Mouse (Mus musculus) lung, postnatal 0 days (tissue): Measurements from ENCODE around the gene Zbtb37. TPM values are rescaled to one million over a fixed set of nuclear protein-coding genes. Genes with fewer than 3 reads are reported as not detected.

ENCODE experiments used
- ATAC-seq: fragments of 200-750 bp; cut with Nextera tagmentation; 2 replicates; pipeline ENCODE4 v1.8.0; 2017; ENCODE audit warnings: moderate library complexity
- DNase-seq: peaks from one replicate; pipeline ENCODE4 v3.0.0-alpha.2; 2016; ENCODE audit warnings: low spot score
- H3K27ac ChIP-seq: fragments of 300-500 bp; sonication (generic); 2 replicates; pipeline ENCODE4 v1.5.1; 2014; ENCODE audit warnings: antibody characterized with exemption, mild to moderate bottlenecking, low read length, mixed read lengths
- H3K27me3 ChIP-seq: fragments of 300-500 bp; sonication (generic); replicated peaks from 2 replicates; pipeline ENCODE4 v1.6.1; 2014; ENCODE audit warnings: low read length, mixed read lengths; ENCODE audit not compliant: insufficient read depth
- H3K36me3 ChIP-seq: fragments of 300-500 bp; sonication (generic); 2 replicates; pipeline ENCODE4 v1.6.1; 2014; ENCODE audit warnings: low read length, mixed read lengths; ENCODE audit not compliant: insufficient read depth
- H3K4me1 ChIP-seq: fragments of 300-500 bp; sonication (generic); 2 replicates; pipeline ENCODE4 v1.6.1; 2014; ENCODE audit warnings: antibody characterized with exemption, low read depth, low read length, mixed read lengths; ENCODE audit not compliant: insufficient read depth
- H3K4me2 ChIP-seq: fragments of 300-500 bp; sonication (generic); replicated peaks from 2 replicates; pipeline ENCODE4 v1.6.1; 2014; ENCODE audit warnings: low read depth, mild to moderate bottlenecking, low read length, moderate library complexity, mixed read lengths
- H3K4me3 ChIP-seq: fragments of 300-500 bp; sonication (generic); 2 replicates; pipeline ENCODE4 v1.5.1; 2014; ENCODE audit warnings: low read depth, low read length
- H3K9ac ChIP-seq: fragments of 300-500 bp; sonication (generic); replicated peaks from 2 replicates; pipeline ENCODE4 v1.6.1; 2014; ENCODE audit warnings: low read depth, mild to moderate bottlenecking
- H3K9me3 ChIP-seq: fragments of 300-500 bp; sonication (generic); 2 replicates; pipeline ENCODE4 v1.6.1; 2016; ENCODE audit warnings: low read length, mixed read lengths
- CTCF ChIP-seq: IDR thresholded peaks from 2 replicates; pipeline ENCODE4 v1.5.1; 2016; ENCODE audit warnings: antibody characterized with exemption, mild to moderate bottlenecking
- EP300 ChIP-seq: IDR thresholded peaks from 2 replicates; pipeline ENCODE4 v1.6.1; 2016; ENCODE audit warnings: antibody characterized with exemption, mild to moderate bottlenecking, control low read depth
- WGBS: fragments of 180-500 bp; shearing (Covaris S2); extraction: QIAGEN DNeasy Blood & Tissue Kit; methylation state at CpG from one replicate; pipeline ENCODE4 v1.1.7; 2014; 5-methylcytosine and 5-hydroxymethylcytosine counted together
- polyA plus RNA-seq: library from polyadenylated mRNA; unstranded; fragments of >200 nt; fragmentation: Nextera tagmentation; extraction: Ambion mirVana; gene quantifications from 2 replicates; pipeline ENCODE4 v1.2.1, GENCODE M21; 2015

The Zbtb37 gene
- polyA plus RNA-seq, 1 experiment from 2014 or later, result 4.5 TPM

DNA sequence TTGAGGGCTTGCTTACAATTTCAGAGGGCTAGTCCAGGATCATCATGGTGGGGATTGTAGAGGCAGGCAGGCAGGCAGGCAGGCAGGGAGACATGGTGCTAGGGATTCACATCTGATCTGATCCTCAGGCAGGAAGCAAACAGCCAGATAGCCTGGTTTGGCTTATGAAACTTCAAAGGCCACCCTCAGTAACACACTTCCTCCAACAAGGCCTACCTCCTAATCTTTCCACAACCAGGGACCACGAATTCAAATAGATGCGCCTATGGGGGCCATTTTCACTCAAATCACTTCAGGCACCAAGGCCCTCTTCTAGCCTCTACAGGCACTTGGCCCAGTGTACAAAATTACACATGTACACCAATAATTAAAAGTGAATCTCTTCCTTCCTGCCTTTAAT is 7.5 kb downstream of the Zbtb37 start:
- Histone ChIP-seq H3K27me3 (no peaks in the 10 kb centered on the region), H3K4me3 (no peak overlapping the region), H3K4me2 (no peak overlapping the region), H3K27ac (no peak overlapping the region), H3K9ac (no peak overlapping the region), H3K36me3 (no peaks in the 10 kb centered on the region), H3K4me1 (no peaks in the 10 kb centered on the region), H3K9me3 (no peaks in the 10 kb centered on the region)
- no peak for TF ChIP-seq CTCF
- no peak for TF ChIP-seq EP300
- no peak for DNase-seq
- ATAC-seq, result no peak
- 59% methylated on average over 2 of the region's 2 CpGs for WGBS

DNA sequence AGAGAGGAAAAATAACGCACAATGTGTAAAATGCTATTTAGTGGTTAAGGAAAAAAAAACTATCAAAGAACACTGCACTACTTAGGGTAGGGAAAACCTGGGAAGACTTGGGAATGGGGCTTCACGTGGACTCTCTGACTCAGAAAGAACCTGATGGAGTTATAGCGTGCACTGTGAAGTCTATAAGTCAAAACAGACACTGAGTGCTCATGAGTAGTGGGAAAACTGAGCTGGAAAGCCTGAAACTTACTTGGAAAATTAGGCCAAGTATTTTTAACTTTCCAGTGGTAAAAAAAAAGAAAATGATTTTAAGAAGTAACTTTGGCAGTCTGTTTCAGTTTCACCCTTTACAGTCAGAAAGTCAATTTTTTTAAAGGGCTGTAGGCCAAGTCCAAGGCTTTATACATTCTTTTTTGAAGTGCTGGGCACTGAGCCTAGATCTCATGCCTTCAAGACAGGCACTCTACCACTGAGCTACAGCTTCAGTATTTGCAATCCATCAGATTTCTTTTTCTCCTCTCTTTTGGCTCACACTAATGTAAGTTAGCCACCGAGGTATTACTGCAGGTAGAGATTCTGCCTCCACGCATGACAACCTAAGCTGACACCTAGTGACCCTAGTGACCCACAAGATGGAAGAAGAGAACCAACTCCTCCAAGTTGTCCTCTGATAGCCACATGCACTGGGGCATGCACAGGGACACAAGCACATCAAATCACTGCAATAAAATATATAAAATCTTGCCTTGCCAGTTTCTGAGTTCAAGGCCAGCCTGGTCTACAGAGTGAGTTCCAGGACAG is 9.0 kb downstream of the Zbtb37 start:
- 59% methylated on average over 5 of the region's 5 CpGs for WGBS
- Histone ChIP-seq H3K4me2 (no peak overlapping the region), H3K4me1 (no peaks in the 10 kb centered on the region), H3K36me3 (no peaks in the 10 kb centered on the region), H3K9ac (no peak overlapping the region), H3K27ac (peak overlapping the region; percentile 2; the same call in 1 of the 2 replicates), H3K27me3 (no peaks in the 10 kb centered on the region), H3K9me3 (no peaks in the 10 kb centered on the region), H3K4me3 (no peak overlapping the region)
- TF ChIP-seq CTCF (no peak), EP300 (no peak)
- ATAC-seq, result peak; percentile 68
- DNase-seq, result peak; percentile 73

GRCm38 (mm10) chr1:161020051-161020450 is 14.6 kb downstream of the Zbtb37 start:
- Histone ChIP-seq H3K4me1 (no peaks in the 10 kb centered on the region), H3K9ac (no peak overlapping the region), H3K36me3 (peaks cover 3% of the 10 kb centered on the region; the same call in 1 of the 2 replicates), H3K27ac (no peak overlapping the region), H3K27me3 (no peaks in the 10 kb centered on the region), H3K9me3 (no peaks in the 10 kb centered on the region), H3K4me3 (no peak overlapping the region), H3K4me2 (no peak overlapping the region)
- DNase-seq (no peak), ATAC-seq (no peak)
- no peak for TF ChIP-seq EP300
- TF ChIP-seq CTCF, result no peak
- 95% methylated on average over 14 of the region's 14 CpGs for WGBS

GRCm38 (mm10) chr1:161016378-161016777 is 18.3 kb downstream of the Zbtb37 start:
- no peak for TF ChIP-seq CTCF
- TF ChIP-seq EP300, result no peak
- no peak overlapping the region for H3K4me2 ChIP-seq
- no peak overlapping the region for H3K4me3 ChIP-seq
- 81% methylated on average over 2 of the region's 2 CpGs for WGBS
- DNase-seq (no peak), ATAC-seq (no peak)
- H3K9ac ChIP-seq, result no peak overlapping the region
- H3K9me3 ChIP-seq, result no peaks in the 10 kb centered on the region
- no peak overlapping the region for H3K27ac ChIP-seq
- H3K27me3 ChIP-seq, result no peaks in the 10 kb centered on the region
- H3K4me1 ChIP-seq, result no peaks in the 10 kb centered on the region
- H3K36me3 ChIP-seq, result peaks cover 3% of the 10 kb centered on the region; the same call in 1 of the 2 replicates

DNA sequence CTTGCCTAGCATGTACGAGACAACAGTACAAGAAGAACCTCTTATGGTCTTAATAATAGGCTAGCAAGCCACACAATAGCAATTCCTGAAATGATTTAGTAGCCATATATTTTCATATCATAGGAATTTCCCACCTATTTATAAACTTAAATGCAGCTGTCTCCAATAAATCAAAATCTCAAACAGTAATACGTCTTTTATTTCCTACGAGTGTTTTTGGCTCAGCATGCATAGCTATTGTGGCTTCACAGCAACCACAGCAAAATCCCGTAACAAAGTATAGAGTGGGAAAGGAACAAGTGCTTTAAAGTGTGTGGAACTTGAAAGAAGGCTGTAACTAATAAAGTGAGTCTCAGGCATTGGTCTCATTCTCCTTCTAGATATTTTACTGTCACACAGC is 24.2 kb downstream of the Zbtb37 start:
- no peaks in the 10 kb centered on the region for H3K4me1 ChIP-seq
- WGBS, result 66% methylated on average over 4 of the region's 4 CpGs
- no peaks in the 10 kb centered on the region for H3K9me3 ChIP-seq
- H3K4me3 ChIP-seq, result no peak overlapping the region
- DNase-seq (no peak), ATAC-seq (no peak)
- H3K27ac ChIP-seq, result no peak overlapping the region
- no peak overlapping the region for H3K9ac ChIP-seq
- no peak overlapping the region for H3K4me2 ChIP-seq
- TF ChIP-seq CTCF, result no peak
- TF ChIP-seq EP300, result no peak
- H3K36me3 ChIP-seq, result 0 out of 2 replicates have a peak, but pooled peaks cover 5% of the 10 kb centered on the region
- H3K27me3 ChIP-seq, result no peaks in the 10 kb centered on the region

GRCm38 (mm10) chr1:161008038-161008437 is 26.6 kb downstream of the Zbtb37 start:
- Histone ChIP-seq H3K4me1 (no peaks in the 10 kb centered on the region), H3K27me3 (no peaks in the 10 kb centered on the region), H3K4me2 (no peak overlapping the region), H3K4me3 (no peak overlapping the region), H3K27ac (no peak overlapping the region), H3K9ac (no peak overlapping the region), H3K9me3 (no peaks in the 10 kb centered on the region), H3K36me3 (0 out of 2 replicates have a peak, but pooled peaks cover 5% of the 10 kb centered on the region)
- ATAC-seq, result no peak
- WGBS, result 80% methylated on average over 2 of the region's 2 CpGs
- DNase-seq, result no peak
- TF ChIP-seq CTCF (no peak), EP300 (no peak)
